Mouse (Mus musculus) gastrocnemius, postnatal 4 days (tissue): ENCODE data around the gene Atg7. TPM values are rescaled to one million over a fixed set of nuclear protein-coding genes. Genes with fewer than 3 reads are reported as not detected.

Experiments used
- DNase-seq, 2 experiments: peaks; one replicate each; pipeline ENCODE4 v3.0.0; 2021 to 2022; ENCODE audit warnings: low spot score in 2 of 2, mixed read lengths in 2 of 2
- total RNA-seq, 2 experiments: library from RNA; stranded (reverse); gene quantifications; 2 replicates each; pipeline ENCODE4 v1.2.3; 2021

Atg7 gene
- total RNA-seq, 2 experiments from 2014 or later: 12.4 to 15.8 TPM

- DNase-seq: peak; percentile 74 to 86
Measured at GRCm38 (mm10) chr6:114781415-114782240, 138.7 kb downstream of the Atg7 start.

GRCm38 (mm10) chr6:114782486-114782885, 139.6 kb downstream of the Atg7 start:
- no peak for DNase-seq

- DNase-seq: no peak
Measured at GRCm38 (mm10) chr6:114786461-114786860, 143.6 kb downstream of the Atg7 start.

- DNase-seq: no peak
Measured at GRCm38 (mm10) chr6:114787606-114788005, 144.7 kb downstream of the Atg7 start.

- no peak for DNase-seq
Measured at GRCm38 (mm10) chr6:114788663-114789062, 145.8 kb downstream of the Atg7 start.

GRCm38 (mm10) chr6:114790084-114790483, 147.2 kb downstream of the Atg7 start:
- DNase-seq: no peak

- DNase-seq: no peak
Measured at GRCm38 (mm10) chr6:114790902-114791301, 148.0 kb downstream of the Atg7 start.

GRCm38 (mm10) chr6:114791846-114792245, 148.9 kb downstream of the Atg7 start:
- DNase-seq: no peak

- DNase-seq: no peak
Measured at GRCm38 (mm10) chr6:114794706-114795105, 151.8 kb downstream of the Atg7 start.

GRCm38 (mm10) chr6:114795706-114796325, 152.9 kb downstream of the Atg7 start:
- no peak for DNase-seq

GRCm38 (mm10) chr6:114797901-114798300, 155.0 kb downstream of the Atg7 start:
- no peak for DNase-seq

- DNase-seq: no peak
Measured at GRCm38 (mm10) chr6:114798715-114799114, 155.8 kb downstream of the Atg7 start.

GRCm38 (mm10) chr6:114800291-114800965, 157.5 kb downstream of the Atg7 start:
- DNase-seq: no peak

- no peak for DNase-seq
Measured at GRCm38 (mm10) chr6:114803915-114804535, 161.1 kb downstream of the Atg7 start.

- no peak for DNase-seq
Measured at GRCm38 (mm10) chr6:114804866-114805265, 162.0 kb downstream of the Atg7 start.

GRCm38 (mm10) chr6:114805927-114806326, 163.0 kb downstream of the Atg7 start:
- no peak for DNase-seq

GRCm38 (mm10) chr6:114807474-114807873, 164.6 kb downstream of the Atg7 start:
- DNase-seq: no peak

- no peak for DNase-seq
Measured at GRCm38 (mm10) chr6:114808654-114809430, 165.9 kb downstream of the Atg7 start.

GRCm38 (mm10) chr6:114809431-114809811, 166.5 kb downstream of the Atg7 start:
- DNase-seq: no peak

- peak in 1 of 2 experiments; percentile 60 for DNase-seq
Measured at GRCm38 (mm10) chr6:114812322-114812721, 169.4 kb downstream of the Atg7 start.

GRCm38 (mm10) chr6:114812779-114813178, 169.9 kb downstream of the Atg7 start:
- no peak for DNase-seq
